Mouse (Mus musculus) B cell, adult 2 months (primary cell): ENCODE data around the gene Zfp655.
A peak's percentile ranks its signal among the peaks of the same experiment; 100 is the strongest.
"Not testable (repeated sequence)": the region's sequence is repeated elsewhere in the genome, so short reads cannot be mapped to it uniquely, and the experiment has no call there.

Experiments used
- DNase-seq, 2 experiments: peaks; one replicate each; pipeline ENCODE4 v3.0.0; 2022

Zfp655 gene

GRCm38 (mm10) chr5:145223395-145223794 is 8.1 kb upstream of the Zfp655 start:
- no peak for DNase-seq

- DNase-seq, result no peak
These were observed 5.1 kb upstream of the Zfp655 start for GRCm38 (mm10) chr5:145226453-145226852.

GRCm38 (mm10) chr5:145229283-145229682 is 2.2 kb upstream of the Zfp655 start:
- not testable (repeated sequence) for DNase-seq

GRCm38 (mm10) chr5:145230641-145231040 is 874 bp upstream of the Zfp655 start:
- no peak for DNase-seq

- DNase-seq, result no peak
These were observed 437 bp downstream of the Zfp655 start for GRCm38 (mm10) chr5:145231893-145232411.

GRCm38 (mm10) chr5:145234636-145235035 is 3.1 kb downstream of the Zfp655 start:
- DNase-seq, result peak; percentile 57 to 59

- DNase-seq, result no peak
These were observed 18.0 kb downstream of the Zfp655 start for GRCm38 (mm10) chr5:145249520-145249919.

- not testable (repeated sequence) for DNase-seq
These were observed 42.1 kb downstream of the Zfp655 start for GRCm38 (mm10) chr5:145273568-145273967.

GRCm38 (mm10) chr5:145279948-145280347 is 48.4 kb downstream of the Zfp655 start:
- no peak for DNase-seq

- DNase-seq, result peak; percentile 91
These were observed 49.0 kb downstream of the Zfp655 start, which contains the start of gene Zscan25 for GRCm38 (mm10) chr5:145280371-145281143. TSS of gene Zscan25 (plus strand) at chr5:145280500.

- DNase-seq, result no peak
These were observed 56.9 kb downstream of the Zfp655 start for GRCm38 (mm10) chr5:145288382-145288781.

- DNase-seq, result no peak
These were observed 59.2 kb downstream of the Zfp655 start for GRCm38 (mm10) chr5:145290697-145291096.

GRCm38 (mm10) chr5:145292398-145292797 is 60.9 kb downstream of the Zfp655 start:
- DNase-seq, result no peak
